Mouse (Mus musculus) testis, adult 2 months (tissue): ENCODE results near the gene Ppm1m. TPM values are rescaled to one million over a fixed set of nuclear protein-coding genes. Genes with fewer than 3 reads are reported as not detected.

Source experiments
- H3K27ac ChIP-seq: fragments of 200-500 bp; 2 replicates; pipeline ENCODE4 v1.5.1; 2012; ENCODE audit warnings: low read depth, low read length; ENCODE audit not compliant: control insufficient read depth, insufficient read depth
- H3K27me3 ChIP-seq: fragments of 200-500 bp; 2 replicates; pipeline ENCODE4 v1.6.1; 2012; ENCODE audit warnings: mild to moderate bottlenecking, low read length, moderate library complexity; ENCODE audit not compliant: control insufficient read depth, insufficient read depth
- H3K36me3 ChIP-seq: fragments of 200-500 bp; 2 replicates; pipeline ENCODE4 v1.6.1; 2012; ENCODE audit warnings: mild to moderate bottlenecking, low read length; ENCODE audit not compliant: control insufficient read depth, insufficient read depth
- H3K4me1 ChIP-seq: fragments of 200-500 bp; 2 replicates; pipeline ENCODE4 v1.6.1; 2012; ENCODE audit warnings: low read length; ENCODE audit not compliant: control insufficient read depth, insufficient read depth
- H3K4me3 ChIP-seq: fragments of 200-500 bp; 2 replicates; pipeline ENCODE4 v1.5.1; 2012; ENCODE audit warnings: low read depth, mild to moderate bottlenecking, low read length, moderate library complexity, mixed read lengths; ENCODE audit not compliant: control insufficient read depth
- CTCF ChIP-seq: fragments of 200-500 bp; IDR thresholded peaks from 2 replicates; pipeline ENCODE4 v1.5.1; 2012; ENCODE audit warnings: low read depth, mild to moderate bottlenecking, inconsistent platforms, low read length, moderate library complexity; ENCODE audit not compliant: control insufficient read depth, insufficient read depth, insufficient replicate concordance
- POLR2A ChIP-seq: fragments of 200-500 bp; IDR thresholded peaks from 2 replicates; pipeline ENCODE4 v1.6.1; 2012; ENCODE audit warnings: low read depth, mild to moderate bottlenecking, inconsistent platforms, low read length, moderate library complexity; ENCODE audit not compliant: control insufficient read depth
- polyA plus RNA-seq: library from polyadenylated mRNA; depleted of rRNA; stranded (reverse); fragments of >200 nt; gene quantifications from 2 replicates; pipeline ENCODE4 v1.2.3, GENCODE M21; 2012

The Ppm1m gene
- polyA plus RNA-seq, 1 experiment = 40.6 TPM

DNA sequence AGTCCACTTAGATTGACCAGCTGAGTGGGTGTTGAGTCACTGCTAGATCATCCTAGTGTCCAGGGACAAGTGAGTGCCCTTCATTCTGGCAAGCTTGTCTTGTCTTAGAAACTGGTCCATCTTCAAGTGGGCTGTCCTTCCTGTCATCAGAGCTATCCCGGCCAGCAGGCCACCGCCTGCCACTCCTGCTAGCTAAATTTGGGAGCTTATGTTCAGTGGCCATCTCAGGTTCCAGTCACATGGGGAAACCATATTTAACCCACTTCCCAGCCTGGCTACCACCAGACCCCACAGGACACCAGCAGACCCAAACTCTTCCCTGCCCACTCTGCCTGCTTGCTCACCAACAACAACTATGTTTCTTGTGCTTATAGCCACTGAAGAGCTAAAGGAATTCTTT lies 7.0 kb upstream of the Ppm1m start:
- Histone ChIP-seq H3K4me1 (peaks cover 10% of the 10 kb centered on the region), H3K27ac (no peak overlapping the region), H3K4me3 (no peak overlapping the region), H3K36me3 (no peaks in the 10 kb centered on the region), H3K27me3 (no peaks in the 10 kb centered on the region)
- TF ChIP-seq POLR2A (no peak), CTCF (no peak)

DNA sequence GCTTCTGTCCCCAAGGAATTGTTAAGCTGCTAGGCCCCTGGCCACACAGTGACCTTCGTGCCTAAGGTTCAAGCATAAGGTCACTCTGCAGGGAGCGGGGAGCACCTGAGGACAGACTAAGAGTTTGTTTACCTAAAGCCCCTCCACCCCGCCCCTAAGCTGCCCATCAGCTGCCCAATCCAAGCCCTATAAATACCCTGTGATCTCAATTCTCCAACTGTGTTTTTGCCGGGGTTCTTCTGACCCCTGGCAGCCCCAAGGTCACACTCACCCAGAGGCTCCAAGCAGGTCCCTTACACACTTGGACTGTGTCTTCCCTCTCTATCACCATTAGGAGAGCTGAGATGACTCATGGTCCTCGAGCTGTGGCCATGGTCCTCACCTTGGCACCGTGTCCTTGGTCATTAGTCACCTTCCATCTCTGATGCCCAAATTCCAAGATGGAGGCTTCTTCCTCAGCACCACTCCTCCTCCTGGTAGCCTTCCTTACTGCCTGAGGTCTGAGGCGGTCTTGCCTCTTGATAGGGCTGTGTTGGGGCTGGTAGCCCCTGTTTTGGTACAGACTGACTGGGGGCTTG lies 6.3 kb upstream of the Ppm1m start:
- Histone ChIP-seq H3K27me3 (no peaks in the 10 kb centered on the region), H3K27ac (no peak overlapping the region), H3K36me3 (no peaks in the 10 kb centered on the region), H3K4me1 (peaks cover 5% of the 10 kb centered on the region), H3K4me3 (no peak overlapping the region)
- TF ChIP-seq CTCF = no peak
- TF ChIP-seq POLR2A = no peak

DNA sequence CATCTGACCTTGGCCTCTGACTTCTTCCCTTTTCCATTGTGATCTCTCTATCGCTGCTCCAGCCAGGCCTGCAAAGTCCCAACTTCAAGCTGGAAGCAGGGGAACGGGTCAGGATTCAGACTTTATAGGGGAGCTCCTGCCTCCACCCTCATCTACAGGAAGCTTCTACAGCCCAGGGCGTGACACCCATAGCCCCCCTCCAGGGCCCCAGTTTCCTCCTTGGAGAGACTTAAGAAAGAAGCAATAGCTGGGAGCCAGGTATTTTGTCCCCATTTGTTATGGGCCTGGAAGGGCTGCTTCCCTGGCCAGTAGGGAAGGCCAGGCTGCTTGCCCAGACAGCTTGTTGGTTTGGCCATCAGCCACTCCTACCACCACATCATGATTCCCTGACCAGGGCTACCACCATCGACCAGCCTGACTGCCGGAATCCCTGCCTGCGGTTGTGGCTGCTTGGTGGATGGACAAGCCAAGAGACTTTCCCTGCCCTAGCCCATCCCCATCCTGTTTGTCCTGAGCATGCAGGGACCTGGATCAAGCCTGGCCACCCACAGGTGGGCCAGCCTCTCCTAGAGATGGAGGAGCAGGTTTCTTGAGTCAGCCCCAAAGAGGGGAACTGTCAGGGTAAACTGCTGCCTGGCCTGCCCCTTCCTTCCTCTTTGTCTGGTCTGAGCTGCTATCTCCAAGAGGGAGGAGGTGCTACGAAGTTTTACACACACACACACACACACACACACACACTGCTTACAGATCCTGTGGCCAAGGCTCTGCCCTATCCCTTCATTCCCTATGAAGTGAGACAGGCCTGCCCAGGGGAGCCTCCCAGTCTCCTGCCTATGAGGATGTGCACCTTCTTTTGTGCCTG lies 4.7 kb upstream of the Ppm1m start:
- peaks cover 14% of the 10 kb centered on the region for H3K4me1 ChIP-seq
- no peak overlapping the region for H3K27ac ChIP-seq
- no peaks in the 10 kb centered on the region for H3K36me3 ChIP-seq
- no peaks in the 10 kb centered on the region for H3K27me3 ChIP-seq
- H3K4me3 ChIP-seq = no peak overlapping the region
- no peak for TF ChIP-seq POLR2A
- no peak for TF ChIP-seq CTCF

DNA sequence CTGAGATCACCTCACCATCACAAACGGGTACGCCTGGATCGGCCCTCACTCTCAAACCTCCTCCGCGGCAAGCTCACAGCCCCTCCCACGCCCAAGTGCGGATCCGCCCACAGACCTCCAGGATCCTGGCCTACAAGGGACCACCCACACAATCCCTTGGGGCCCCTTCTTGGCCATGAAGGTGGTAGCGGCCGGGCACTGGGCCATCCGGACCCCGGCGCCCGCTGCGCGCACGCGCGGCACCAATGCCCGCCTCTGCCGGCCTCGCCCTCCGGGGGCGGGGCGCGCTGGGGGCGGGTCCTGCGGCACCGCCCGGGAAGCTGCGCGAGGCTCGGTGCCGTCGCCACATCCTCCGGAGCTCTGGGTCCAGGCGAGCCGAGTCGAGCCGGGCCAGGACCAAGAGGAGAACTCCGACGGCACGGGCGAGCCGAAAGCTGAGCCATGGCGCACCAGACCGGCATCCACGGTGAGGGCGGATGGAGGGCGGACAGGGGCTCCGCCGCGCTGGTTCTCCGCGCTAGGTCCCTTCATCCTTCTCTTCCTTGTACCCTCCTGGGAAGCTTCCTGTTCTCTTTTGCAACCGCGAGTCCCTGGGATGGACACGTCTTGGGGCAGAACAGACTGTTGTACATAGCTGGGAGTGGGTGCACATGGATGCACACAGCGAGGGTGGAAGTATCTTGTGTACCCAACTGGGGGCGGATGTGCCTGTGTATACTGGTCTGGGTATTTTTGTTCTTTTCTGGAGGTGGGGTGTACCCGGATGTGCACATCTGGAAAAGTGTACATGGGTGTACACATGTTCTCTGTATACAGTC lies 3.5 kb upstream of the Ppm1m start, which contains the start of gene Twf2:
TSS of gene Twf2 (plus strand) at position 290 of the 818 bp plus-strand sequence.
- Histone ChIP-seq H3K27ac (peak within 1 kb of the TSS; percentile 81), H3K27me3 (no peaks in the 10 kb centered on the region), H3K4me3 (peak within 1 kb of the TSS; percentile 79), H3K4me1 (peaks cover 22% of the 10 kb centered on the region), H3K36me3 (no peaks in the 10 kb centered on the region)
- TF ChIP-seq CTCF = no peak
- peak; percentile 24; the same call in 1 of the 2 replicates for TF ChIP-seq POLR2A

DNA sequence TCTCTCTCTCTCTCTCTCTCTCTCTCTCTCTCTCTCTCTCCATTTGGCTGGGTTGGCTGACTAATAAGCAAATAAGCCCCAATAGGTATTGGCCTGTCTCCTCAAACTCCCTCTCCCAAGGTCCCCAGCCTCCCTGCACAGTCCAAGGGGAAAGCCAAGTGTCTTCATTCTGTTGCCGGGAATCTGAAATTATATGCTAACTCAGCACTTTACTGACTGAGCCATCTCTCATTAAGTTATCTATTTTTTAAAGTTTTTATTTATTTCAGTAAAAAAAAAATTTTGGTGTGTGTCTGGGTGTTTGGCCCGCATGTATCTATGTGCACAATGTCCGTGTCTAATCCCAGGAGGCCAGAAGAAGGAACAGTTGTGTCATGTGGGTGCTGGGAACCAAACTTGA lies 2.3 kb upstream of the Ppm1m start:
- H3K27me3 ChIP-seq = no peaks in the 10 kb centered on the region

DNA sequence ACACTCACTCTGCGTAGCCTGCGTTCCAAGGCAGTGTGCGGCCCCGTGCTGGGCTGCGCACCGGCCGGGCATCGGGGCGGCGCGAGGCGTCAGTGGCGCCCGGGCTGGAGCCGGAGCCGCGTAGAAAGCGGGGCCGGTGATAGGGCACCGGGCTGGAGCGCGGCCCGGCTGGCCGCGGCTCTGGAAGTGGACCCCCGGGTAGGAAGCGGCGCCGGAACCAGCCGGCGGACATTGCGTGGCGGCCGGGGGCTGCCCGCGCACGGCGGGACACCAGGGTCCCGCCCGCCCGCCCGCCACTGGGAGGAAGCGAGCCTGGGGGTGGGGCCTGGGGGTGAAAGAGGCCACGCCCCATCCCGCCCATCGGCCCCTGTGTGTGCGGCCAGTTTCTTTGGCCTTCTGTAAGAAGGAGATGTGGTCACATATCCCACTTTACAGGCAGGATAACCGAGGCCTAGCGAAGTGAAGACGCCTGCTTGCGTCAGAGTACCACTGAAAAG lies 536 bp downstream of the Ppm1m start:
- no peak for TF ChIP-seq CTCF
- TF ChIP-seq POLR2A = peak; percentile 17; the same call in 1 of the 2 replicates
- H3K27ac ChIP-seq = peak overlapping the region; percentile 65; the same call in 1 of the 2 replicates
- no peaks in the 10 kb centered on the region for H3K27me3 ChIP-seq
- no peaks in the 10 kb centered on the region for H3K36me3 ChIP-seq
- peaks cover 29% of the 10 kb centered on the region for H3K4me1 ChIP-seq
- peak overlapping the region; percentile 74 for H3K4me3 ChIP-seq

More for the DNA sequence above, 2.3 kb upstream of the Ppm1m start:
- peaks cover 27% of the 10 kb centered on the region for H3K4me1 ChIP-seq
- no peak overlapping the region for H3K27ac ChIP-seq
- TF ChIP-seq POLR2A (no peak), CTCF (no peak)
- no peak overlapping the region for H3K4me3 ChIP-seq
- H3K36me3 ChIP-seq = no peaks in the 10 kb centered on the region

DNA sequence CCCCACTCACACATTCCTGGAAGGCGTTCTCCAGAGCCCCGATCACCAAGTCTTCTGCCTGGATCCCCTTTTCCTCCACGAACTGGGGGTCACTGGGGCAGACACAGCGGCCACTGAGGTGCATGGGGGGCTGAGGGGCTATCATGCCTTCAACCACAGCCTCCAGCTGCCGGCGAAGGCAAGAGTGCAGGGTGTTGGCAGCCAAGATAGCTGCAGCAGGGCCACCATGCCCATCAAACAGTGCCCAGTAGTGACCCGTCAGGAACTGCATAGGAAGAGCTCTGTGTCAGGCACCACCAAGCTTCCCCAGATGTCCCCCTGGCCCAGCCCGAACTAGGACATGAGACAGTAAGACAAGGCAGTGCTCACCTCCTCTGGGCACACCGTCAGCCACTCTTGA lies 1.8 kb downstream of the Ppm1m start:
- Histone ChIP-seq H3K4me3 (no peak overlapping the region), H3K27ac (no peak overlapping the region)
- TF ChIP-seq CTCF (no peak), POLR2A (no peak)

More for the DNA sequence above, 1.8 kb downstream of the Ppm1m start:
- Histone ChIP-seq H3K36me3 (no peaks in the 10 kb centered on the region), H3K27me3 (no peaks in the 10 kb centered on the region), H3K4me1 (peaks cover 27% of the 10 kb centered on the region)
